17 mouse cellular contexts compared by ENCODE assay signal in the genomic region with DNA sequence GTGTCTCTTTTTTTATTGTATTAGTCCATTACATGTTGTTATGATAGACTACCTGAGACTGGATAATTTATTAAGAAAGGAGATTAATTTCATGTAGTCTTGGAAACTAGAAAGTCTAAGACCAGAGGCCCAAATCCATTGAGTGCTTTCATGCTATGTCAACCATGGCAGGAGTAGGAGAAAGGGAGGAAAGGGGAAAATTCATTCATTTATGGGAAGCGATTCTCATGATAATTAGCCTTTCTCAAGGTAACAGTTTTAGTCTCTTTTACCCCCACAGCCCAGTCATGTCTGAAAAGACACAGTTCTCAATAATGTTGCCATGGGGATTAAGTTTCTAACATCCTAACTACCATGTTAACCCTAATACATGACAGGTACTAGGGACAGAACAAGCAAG.
"Had no signal": no experiment of that assay in that cellular context is flagged by ENCODE, and none has a peak within 500 bp of the region (broad histone marks: within the 10 kb centered on the region; RNA-seq: fewer than 3 reads in every experiment).

No protein-coding gene starts in this region.

- H3K9ac ChIP-seq: liver, embryonic 12.5 days; liver, embryonic 14.5 days; lung, embryonic 14.5 days had no signal

- DNase-seq: lung, adult 18-20 months; lung, embryonic 14.5 days; lung, postnatal 10 days; lung, postnatal 4 days; midbrain, embryonic 14.5 days; retina, postnatal 1 day; right cerebral cortex, adult 18-20 months; right cerebral cortex, postnatal 25 days; right cerebral cortex, postnatal 4 days; spleen, adult 18-20 months; thymus, adult 18-20 months; thymus, postnatal 14 days; thymus, postnatal 36 days had no signal

- H3K4me3 ChIP-seq: liver, embryonic 12.5 days; midbrain, embryonic 10.5 days; myocyte had no signal

- H3K4me1 ChIP-seq: liver, embryonic 12.5 days had no signal

- ATAC-seq: liver, embryonic 12.5 days had no signal

- H3K27ac ChIP-seq: liver, embryonic 12.5 days; liver, embryonic 14.5 days; midbrain, embryonic 10.5 days had no signal

- H3K27me3 ChIP-seq: liver, embryonic 12.5 days had no signal

- H3K36me3 ChIP-seq: liver, embryonic 12.5 days; midbrain, embryonic 10.5 days had no signal

- H3K9me3 ChIP-seq: liver, embryonic 12.5 days; midbrain, embryonic 10.5 days had no signal

- H3K4me2 ChIP-seq: liver, embryonic 12.5 days; lung, embryonic 14.5 days had no signal
